Mouse (Mus musculus): ENCODE data around the gene Gm7030.
"Not testable (repeated sequence)": the region's sequence is repeated elsewhere in the genome, so short reads cannot be mapped to it uniquely, and the experiment has no call there.

The Gm7030 gene

DNA sequence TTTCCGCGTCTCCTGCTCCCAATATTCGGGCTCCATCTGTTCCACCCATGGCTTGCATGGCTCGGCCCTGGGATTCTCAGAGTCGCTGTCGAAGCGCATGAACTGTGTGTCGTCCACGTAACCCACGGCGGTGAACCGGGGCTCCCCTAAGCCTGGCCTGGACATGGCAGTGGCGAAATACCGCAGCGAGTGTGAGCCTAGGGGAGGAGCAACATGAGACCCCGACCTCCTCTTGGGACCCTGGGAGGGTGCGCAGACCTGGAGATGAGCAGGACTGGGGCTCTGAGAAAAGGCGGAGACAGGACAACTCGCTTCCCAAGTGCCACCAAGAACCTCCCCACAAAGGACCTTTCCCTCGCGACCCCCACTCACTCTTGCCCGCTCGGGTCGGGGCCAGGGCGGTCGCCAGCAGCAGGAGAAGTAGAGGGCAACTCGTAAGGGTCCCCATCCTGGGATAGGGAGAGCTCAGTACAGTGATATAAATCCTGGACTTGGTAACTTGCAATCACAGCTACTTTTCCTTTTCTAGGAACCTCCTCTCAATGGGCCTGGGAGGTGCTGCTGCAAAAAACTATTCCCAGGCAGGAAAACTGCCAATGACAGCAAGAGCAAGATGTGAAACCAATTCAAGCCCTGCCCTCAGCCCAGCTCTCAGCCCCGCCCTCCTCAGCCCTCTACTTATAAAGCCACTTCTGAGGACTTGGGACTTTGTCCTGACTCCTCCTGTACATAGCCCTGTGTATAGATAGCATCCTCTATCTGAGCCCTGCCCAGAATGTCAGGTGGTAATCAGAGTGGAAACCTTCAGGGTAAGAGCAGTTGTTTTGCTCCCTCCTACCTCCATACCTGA lies at the start of gene Gm7030:
TSS of gene Gm7030 (minus strand) at position 458 of the 850 bp plus-strand sequence.
- not testable (repeated sequence) for DNase-seq (ENCODE audit: low spot score in 2 of 2)

DNA sequence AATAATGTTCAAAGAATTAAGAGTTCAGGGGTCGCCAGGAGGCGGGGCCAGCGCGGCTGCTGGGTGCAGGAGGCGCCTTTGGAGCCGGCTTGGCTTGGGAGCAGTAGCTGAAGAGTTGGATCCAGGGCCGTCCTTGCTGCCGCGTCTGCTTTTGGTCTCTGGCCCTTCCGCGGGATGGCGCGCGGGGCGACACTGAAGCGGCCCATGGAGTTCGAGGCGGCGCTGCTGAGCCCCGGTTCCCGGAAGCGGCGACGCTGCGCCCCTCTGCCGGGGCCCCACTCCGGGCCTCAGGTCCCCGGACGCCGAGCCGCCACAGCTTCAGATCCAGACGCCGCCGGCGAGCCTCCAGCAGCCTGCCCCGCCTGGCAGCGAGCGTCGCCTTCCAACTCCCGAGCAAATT lies 49.7 kb upstream of the Gm7030 start:
- peak in 1 of 2 experiments; percentile 13 for DNase-seq (ENCODE audit: low spot score in 2 of 2)

DNA sequence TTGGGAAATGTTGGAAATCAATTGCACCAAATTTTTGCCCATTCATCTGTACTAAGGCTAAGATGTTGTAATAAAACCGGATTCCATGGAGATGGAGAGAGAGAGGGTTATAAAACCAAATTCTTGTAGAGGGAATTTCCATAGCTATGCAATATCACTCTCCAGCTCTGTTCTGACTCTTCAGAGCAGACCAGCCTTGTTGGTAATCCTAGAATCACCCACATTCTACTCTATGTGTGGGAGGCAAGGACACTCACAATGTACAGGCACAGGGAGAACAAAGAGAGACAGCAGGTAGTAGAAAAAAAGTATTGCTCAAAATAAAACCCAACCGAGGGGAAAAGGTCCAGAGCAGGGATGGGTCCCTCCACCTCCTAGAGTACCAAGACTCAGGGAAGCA lies 46.9 kb upstream of the Gm7030 start:
- not testable (repeated sequence) for DNase-seq (ENCODE audit: low spot score in 2 of 2)

DNA sequence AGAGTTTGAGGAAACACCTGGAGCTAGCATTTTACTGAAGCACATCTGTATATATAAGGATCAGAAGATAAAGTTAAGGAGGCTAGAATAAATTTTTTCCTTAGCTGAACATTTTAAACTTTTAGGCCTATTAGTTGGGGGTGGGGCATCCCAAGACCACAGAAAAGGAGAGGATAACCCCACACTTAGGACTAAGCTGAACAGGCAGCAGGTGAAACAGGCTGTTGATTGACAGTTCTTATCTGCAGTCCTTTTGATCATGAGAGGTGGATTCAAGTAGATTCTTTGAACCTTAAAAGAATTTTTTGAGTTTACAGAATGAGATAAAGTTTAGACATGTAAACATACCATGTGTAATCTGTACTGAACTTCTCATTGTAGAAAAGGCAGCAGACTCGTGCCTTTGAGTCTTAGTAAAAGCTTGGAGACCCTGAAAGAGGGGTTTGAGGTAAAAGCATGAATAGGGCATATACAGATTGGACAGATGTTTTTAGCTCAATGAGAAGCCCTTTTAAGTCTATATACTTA lies 41.1 kb upstream of the Gm7030 start:
- no peak for DNase-seq (ENCODE audit: low spot score in 2 of 2)

DNA sequence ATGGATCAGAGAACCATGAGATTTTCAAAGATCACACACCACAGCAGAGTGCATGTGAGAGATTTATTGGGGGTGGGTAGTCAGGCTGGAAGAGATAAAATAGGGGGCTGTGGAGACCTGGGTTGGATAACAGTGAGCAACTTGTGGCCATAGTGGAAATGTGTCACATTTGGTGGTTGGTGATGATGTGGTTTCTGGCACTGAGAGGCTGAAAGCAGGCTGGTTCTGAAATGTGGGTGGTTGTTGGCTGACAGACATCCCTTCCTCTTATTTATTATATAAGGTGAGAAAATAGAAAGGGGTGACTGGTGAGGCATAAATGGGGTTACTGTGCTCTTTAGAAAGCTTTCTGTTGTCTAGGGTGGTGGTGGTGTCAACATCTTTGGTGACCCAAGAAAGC lies 40.5 kb upstream of the Gm7030 start:
- DNase-seq (ENCODE audit: low spot score in 2 of 2) = no peak

DNA sequence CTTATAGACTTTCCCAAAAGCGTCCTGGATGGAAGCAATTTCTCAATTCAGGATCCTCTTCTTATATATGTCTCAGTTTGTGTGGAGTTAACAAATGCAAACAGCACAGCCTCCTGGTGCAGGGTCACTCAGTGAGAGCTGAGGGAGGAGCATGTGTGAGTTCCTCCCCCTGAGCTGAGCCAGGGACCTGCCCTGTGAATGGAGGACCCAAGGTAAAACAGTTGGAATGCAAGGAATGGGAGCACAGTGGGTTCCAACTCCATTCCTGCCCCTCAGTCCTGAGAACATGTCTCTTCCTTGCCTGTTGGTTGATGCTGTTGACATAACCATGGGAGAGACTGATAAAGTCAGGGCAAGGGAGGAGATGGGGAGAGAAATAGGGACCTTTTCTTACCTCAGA lies 39.9 kb upstream of the Gm7030 start:
- DNase-seq (ENCODE audit: low spot score in 2 of 2) = not testable (repeated sequence)

DNA sequence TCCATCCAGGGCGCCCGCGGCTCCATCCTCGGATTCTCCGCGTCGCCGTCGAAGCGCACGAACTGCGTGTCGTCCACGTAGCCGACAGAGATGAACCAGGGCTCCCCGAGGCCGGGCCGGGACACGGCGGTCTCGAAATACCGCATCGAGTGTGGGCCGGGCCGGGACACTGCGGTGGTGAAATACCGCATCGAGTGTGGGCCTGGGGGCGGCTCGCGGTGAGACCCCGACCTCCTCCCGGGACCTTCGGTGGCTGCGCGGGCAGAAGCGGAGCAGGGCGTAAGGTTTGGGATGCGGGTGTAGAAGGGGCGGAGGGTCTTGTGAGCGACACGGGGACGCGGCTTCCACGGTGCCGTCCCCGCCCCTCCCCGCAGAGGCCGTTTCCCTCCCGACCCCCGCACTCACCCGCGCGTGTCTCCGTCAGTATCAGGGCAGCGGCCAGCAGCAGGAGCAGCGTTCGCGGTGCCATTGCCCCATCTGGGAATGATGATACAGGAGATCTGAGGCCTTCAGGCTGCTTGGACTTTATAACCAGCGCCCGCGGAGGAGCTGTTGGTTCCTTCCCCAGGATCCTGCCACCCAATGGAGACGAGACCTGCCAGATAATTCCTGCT lies 38.9 kb upstream of the Gm7030 start, which contains the start of gene Gm8909:
TSS of gene Gm8909 (minus strand) at position 499 of the 614 bp plus-strand sequence.
- DNase-seq (ENCODE audit: low spot score in 2 of 2) = no peak

DNA sequence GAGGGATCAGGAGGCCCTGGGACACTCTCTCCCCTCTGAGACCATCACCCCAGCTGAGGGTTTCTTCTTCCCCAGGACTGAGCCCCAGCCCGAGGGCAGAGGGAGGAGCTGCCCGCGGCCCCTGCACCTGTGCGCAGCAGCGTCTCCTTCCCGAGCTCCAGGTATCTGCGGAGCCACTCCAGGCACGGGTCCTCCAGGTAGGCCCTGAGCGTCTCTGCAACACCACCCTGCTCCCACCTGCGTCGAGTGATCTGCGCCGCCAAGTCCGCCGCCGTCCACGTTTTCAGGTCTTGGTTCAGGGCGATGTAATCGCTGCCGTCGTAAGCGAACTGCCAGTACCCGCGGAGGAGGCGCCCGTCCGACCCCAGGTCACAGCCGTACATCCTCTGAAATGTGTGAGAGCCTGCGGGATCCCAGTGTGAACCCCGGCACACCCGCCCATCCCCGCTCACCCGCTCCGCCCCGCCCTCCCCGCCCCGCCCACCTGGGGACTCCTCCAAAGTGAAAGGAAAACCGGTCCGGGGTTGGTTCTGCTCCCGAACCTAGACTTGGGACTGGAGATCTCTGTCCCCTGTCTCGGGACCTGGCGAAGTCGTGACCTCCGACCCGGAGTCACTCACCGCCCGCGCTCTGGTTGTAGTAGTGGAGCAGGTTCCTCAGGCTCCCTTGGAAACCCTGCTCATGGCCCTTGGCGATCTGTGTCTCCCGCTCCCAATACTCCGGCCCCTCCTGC lies 38.2 kb upstream of the Gm7030 start:
- no peak for DNase-seq (ENCODE audit: low spot score in 2 of 2)

DNA sequence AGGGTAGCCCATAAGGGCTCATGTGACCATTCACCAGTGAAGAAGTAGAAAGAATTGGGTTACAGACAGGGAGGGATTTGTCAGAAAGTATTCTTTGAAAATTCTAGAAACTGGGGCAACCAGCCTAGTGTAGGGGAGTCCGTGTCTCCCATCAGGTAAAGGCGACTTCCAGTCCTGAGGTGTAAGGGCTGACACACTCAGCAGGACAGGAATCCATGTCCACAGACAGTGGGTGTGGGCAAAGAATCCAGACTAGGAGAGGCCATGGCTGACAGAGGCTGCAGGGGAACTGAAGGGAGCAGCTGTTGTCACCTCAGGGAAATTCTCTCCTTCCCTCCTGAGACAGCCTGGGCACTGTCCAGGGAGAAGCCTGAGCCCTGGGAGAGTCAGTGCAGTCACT lies 37.7 kb upstream of the Gm7030 start:
- not testable (repeated sequence) for DNase-seq (ENCODE audit: low spot score in 2 of 2)

DNA sequence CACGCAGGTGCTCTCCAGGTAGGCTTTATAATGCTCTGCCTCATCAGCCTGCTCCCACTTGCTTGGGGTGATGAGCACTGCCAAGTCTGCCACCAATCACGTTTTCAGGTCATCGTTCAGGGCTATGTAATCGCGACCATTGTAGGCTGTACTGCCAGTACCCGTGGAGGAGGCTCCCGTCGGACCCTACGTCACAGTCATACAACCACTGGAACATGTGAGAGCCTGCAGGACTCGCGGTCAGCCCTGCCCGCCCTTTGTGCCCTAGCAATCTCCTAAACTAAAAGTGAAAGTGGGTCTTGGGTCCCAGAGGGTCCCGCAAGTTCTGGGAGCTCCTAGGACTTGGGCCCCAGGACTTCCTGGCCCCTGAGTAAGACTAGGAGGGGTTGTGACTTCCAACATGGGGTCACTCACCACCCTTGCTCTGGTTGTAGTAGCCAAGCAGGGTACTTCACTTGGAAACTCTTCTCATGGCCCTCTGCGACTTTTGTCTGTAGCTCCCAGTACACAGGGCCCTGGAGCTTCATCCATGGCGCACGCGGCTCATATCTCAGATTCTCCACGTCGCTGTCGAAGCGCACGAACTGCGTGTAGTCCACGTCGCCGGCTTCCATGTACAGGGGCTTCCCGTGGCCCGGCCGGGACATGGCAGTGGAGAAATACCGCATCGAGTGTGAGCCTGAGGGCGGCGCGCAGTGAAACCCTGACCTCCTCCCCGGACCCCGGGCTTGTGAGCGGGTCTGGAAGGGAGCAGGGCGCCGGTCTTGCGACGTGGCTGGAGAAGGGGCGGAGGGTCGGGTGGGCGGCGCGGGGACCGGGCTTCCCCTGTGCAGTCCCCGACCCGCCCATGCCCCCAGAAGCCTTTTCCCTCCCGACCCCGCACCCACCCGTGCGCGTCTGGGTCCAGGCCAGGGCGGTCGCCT lies 32.2 kb upstream of the Gm7030 start:
- no peak for DNase-seq (ENCODE audit: low spot score in 2 of 2)

DNA sequence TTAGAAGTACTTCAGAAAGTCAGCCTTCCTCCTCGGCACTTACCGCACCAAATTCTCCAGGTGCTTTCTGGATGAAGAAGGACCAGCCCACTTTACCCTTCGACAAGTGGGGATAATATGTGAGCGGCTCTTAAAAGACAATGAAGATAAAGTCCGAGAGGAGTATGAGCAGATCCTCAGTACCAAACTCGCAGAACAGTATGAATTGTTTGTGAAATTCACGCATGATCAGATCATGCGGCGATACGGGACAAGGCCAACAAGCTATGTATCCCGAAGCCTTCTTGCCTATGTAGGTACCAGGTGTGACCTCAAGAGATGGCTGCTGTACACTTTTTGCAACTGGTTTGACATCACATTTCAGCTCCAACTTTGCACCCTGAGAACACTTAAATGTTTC lies 29.0 kb upstream of the Gm7030 start:
- DNase-seq (ENCODE audit: low spot score in 2 of 2) = not testable (repeated sequence)

DNA sequence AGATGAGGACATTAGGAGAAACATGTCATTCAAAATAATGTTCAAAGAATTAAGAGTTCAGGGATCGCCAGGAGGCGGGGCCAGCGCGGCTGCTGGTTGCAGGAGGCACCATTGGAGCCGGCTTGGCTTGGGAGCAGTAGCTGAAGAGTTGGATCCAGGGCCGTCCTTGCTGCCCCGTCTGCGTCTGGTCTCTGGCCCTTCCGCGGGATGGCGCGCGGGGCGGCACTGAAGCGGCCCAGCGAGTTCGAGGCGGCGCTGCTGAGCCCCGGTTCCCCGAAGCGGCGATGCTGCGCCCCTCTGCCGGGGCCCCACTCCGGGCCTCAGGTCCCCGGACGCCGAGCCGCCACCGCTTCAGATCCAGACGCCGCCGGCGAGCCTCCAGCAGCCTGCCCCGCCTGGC lies 28.6 kb upstream of the Gm7030 start:
- DNase-seq (ENCODE audit: low spot score in 2 of 2) = not testable (repeated sequence)

DNA sequence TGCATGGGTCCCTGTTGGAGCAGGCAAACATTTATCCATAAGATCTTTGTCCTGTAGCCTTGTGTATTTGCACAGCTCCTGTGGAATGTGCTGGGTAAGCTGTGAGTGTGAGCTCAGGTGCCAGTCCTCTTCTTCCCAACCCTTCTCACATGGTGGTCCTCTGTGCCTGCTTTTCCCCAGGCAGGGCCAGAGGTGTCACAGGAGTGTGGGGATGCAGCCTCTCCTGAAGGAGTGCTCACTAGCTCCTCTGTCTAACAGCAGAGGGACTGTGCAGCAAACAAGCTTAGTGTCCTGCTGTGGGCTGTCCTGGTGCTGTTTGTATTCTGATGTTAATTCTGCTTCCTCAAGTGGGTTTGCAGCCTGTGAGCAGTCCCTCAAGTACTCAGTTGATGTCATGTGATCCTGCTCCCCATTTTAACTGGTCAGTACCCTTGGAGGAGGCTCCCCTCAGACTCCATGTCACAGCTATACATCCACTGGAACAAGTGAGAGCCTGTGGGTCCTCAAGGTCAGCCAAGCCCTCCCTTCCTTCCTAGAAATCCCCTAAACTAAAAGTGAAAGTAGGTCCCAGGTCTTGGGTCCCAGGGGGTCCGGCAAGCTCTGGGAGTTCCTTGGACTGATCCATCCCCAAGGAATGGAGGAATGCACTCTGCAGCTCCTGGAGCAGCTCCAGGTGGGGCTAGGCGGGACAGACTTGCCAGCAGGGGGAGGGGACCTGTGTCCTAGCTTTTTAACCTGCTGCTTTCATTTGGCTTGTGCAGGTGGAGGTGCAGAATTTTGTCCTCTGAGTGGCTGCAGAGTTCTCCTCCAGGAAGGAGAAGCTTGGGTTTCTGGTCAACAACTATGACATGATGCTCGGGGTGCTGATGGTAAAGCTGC lies 25.3 kb upstream of the Gm7030 start:
- no peak for DNase-seq (ENCODE audit: low spot score in 2 of 2)

DNA sequence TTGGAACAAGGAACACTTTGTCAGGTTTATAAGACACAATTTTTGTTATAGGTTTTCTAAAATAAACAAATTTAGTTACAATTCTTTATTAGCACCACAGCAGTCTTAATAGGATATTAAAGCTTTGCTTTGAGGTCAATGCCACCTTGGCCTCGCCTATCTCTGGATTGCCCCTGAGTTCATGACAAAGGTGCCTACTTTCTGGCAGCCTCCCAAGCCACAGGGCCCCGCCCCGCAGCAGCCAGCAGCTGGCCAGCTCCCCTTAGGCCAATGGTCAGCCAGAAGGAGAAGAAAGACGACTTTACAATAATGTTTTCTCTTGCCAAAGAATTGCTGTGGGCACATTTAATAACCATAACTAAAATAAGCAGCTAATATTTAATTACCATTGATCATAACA lies 22.0 kb upstream of the Gm7030 start:
- DNase-seq (ENCODE audit: low spot score in 2 of 2) = not testable (repeated sequence)

DNA sequence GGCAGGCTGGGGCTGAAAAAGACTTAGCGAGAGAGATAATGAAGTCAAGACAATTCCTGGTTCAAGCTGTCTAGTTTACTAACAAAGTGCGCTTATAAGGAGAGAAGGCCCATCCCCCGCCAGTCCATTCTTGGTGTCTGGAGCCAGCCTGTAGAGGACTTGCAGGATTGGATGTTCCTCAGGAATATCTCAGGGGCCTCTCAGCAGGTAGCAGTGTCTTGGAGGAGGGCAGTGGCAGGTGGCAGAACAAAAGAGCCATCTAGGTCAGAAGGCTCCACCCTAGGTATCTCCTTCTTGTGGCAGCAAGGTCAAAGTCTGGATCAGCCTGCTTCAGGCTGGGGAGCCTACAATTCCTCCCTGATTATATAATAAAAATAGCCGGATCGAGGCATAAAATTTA lies 19.2 kb upstream of the Gm7030 start:
- DNase-seq (ENCODE audit: low spot score in 2 of 2) = not testable (repeated sequence)

DNA sequence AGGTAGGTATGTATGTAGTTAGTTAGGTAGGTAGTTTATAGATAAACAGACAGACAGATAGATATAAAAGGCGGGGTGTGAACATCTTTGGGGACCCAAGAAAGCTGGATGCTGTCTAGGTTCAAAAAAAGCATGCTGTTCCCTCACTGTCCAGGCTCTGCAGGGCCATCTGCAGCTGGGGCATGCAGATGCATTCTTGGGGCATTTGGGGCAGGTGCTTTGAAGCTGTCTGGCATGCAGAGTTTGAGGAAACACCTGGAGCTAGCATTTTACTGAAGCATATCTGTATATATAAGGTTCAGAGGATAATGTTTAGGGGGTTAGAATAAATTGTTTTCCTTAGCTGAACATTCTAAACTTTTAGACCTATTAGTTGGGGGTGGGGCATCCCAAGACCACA lies 17.7 kb upstream of the Gm7030 start:
- DNase-seq (ENCODE audit: low spot score in 2 of 2) = not testable (repeated sequence)

DNA sequence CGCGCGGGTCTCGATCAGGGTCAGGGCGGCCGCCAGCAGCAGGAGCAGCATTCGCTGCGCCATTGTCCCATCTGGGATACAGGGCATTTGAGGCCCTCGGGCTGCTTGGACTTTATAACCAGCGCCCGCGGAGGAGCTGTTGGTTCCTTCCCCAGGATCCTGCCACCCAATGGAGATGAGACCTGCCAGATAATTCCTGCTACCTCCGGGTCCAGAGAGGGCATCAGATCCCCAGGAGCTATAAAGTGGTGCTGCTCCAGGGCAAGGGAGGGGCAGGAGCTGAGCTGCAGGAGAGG lies 16.6 kb upstream of the Gm7030 start:
- not testable (repeated sequence) for DNase-seq (ENCODE audit: low spot score in 2 of 2)

DNA sequence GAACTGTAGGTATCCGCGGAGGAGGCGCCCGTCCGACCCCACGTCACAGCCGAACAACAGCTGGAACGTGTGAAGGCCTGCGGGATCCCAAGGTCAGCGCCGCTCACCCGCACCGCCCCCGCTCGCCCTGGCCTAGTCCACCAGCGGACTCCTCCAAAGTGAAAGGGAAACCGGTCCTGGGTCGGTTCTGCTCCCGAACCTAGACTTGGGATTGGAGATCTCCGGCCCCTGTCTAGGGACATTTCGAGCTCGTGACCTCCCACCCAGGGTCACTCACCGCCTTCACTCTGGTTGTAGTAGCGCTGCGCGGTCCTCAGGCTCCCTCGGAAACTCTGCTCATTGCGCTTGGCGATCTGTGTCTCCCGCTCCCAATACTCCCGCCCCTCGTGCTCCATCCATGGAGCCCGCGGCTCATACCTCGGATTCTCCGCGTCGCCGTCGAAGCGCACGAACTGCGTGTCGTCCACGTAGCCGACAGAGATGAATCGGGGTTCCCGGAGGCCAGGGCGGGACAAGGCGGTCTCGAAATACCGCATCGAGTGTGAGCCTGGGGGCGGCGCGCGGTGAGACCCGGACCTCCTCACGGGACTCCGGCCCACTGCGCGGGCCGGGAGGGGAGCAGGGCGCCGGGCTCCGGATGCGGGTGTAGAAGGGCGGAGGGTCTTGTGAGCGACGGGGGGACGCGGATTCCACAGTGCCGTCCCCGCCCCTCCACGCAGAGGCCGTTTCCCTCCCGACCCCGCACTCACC lies 16.1 kb upstream of the Gm7030 start:
- DNase-seq (ENCODE audit: low spot score in 2 of 2) = no peak

DNA sequence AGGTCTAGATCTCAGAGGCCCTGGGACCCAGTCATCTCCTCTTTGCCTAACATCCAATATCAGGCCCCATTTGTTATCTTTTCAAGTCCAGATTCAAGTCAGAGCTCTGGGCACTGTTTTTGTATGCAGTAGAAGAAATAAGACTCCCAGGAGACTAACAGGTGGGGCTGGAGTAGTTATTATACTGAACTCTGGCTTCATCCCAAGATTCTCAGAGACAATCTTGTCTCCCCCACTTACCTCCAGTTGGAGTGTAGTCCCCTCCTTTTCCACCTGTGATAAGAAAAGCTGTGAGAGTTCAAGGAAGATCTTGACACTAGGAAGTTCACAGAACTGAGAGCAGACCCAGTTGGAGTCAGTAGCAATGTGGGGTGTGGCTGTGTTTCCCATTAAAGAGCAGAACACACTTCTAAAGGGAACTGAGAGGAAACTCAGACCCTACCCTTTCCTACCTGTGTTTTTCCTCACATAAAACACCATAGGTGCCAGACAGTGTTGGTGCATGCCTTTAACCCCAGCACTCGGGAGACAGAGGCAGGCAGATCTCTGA lies 7.1 kb upstream of the Gm7030 start:
- DNase-seq (ENCODE audit: low spot score in 2 of 2) = not testable (repeated sequence)
